Mouse (Mus musculus): ENCODE data around the gene Ticrr.
A peak's percentile ranks its signal among the peaks of the same experiment; 100 is the strongest.

The Ticrr gene

DNA sequence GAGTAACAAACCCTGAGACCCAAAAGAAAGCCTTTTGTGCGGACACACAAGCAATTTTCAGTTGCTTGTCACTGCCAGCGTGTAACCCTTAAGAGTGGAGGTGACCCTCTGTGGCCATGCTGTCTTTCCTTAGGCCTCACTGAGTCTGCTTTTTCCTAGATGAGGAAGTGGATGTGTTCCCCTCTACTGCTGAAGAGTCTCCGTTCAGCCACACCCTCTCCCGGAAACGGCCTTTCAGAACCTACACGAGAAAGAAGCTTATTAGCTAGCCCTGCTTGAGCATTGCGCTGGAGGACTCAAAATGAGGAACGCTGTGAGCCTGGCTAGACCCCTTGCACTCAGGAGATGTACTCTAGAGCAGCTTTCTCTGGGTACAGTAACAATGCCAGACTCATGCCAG, 36.5 kb downstream of the Ticrr start:
- DNase-seq: no peak

DNA sequence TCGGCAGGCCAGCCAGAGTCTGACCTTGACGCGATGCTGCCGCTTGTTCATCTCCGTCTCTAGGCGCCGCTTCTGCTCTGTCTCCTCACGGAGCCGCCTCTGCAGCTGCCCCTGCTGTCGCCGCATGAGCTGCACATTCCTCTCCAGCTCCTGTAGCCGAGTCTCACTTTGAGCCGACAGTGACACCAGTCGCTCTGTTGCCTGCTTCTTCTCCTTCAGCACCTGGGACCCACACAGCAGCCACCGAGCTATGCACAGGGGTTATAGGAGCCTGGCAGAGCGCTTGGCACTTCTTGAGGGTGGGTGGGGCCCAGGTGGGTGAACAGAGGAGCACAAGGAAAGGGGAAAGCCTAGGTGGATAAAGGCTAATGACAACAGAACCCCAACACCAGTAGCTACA, 42.8 kb downstream of the Ticrr start:
- no peak for DNase-seq

DNA sequence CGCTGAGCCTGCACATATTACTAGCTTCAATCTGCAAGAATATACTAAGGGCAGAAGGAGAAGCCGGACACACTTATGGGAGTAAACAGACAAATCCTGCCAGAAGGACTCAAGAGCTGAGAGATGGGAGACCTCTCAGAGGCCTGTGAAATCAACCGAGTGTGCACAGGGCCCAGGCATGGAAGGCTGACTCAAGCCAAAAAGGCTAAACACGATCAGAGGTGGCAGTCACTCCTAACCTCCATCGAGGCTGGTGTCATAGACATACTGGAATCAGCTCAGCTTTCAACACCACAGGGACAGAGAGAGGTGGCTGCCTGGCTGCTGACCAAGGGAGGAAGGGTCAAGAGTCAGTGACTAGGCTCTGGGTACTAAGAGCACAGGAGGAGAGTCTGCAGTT, 45.2 kb downstream of the Ticrr start:
- DNase-seq: no peak

DNA sequence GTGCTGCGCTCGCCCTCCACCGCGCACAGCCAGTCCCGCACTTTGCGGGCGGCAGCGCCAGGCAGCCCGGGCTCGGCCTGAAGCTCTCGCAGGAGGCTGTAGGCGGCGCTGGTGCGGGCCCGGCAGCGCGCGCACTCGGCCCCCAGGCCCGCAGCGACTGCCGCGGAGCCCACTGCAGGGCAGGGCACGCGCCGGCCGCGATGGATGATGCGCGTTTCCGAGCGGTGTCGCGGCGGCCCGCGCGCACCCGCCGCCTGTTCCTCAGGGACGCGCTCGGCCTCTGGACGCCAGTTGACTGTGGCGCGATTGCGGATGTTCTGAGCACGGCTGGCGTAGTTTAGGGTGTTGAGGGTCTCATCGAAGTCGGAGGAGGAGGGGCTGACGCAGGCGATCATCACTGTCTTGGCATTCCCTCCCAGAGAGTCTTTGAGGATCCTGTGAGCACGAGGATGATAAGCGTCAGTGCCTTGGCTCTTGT, 50.2 kb downstream of the Ticrr start:
- peak; percentile 28 for DNase-seq

DNA sequence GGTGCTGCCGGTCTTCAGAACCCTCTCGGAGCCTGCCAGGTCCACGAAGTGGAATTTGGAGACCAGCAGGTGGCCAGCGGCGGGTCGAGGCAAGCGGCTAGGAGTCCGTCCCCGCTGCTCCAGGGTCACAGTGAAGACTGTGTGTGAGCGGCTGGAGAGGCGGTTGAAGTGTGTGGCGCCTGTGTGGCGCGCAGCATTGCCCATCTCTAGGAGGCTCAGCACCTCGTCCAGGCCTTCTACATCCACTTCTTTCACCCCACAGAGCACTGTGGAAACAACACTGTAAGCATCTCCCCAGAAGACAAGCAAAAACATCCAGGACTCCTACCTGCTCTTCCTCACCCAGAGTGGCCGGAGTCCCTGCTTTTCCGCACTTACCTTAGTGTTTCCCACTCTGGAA, 50.8 kb downstream of the Ticrr start:
- no peak for DNase-seq

DNA sequence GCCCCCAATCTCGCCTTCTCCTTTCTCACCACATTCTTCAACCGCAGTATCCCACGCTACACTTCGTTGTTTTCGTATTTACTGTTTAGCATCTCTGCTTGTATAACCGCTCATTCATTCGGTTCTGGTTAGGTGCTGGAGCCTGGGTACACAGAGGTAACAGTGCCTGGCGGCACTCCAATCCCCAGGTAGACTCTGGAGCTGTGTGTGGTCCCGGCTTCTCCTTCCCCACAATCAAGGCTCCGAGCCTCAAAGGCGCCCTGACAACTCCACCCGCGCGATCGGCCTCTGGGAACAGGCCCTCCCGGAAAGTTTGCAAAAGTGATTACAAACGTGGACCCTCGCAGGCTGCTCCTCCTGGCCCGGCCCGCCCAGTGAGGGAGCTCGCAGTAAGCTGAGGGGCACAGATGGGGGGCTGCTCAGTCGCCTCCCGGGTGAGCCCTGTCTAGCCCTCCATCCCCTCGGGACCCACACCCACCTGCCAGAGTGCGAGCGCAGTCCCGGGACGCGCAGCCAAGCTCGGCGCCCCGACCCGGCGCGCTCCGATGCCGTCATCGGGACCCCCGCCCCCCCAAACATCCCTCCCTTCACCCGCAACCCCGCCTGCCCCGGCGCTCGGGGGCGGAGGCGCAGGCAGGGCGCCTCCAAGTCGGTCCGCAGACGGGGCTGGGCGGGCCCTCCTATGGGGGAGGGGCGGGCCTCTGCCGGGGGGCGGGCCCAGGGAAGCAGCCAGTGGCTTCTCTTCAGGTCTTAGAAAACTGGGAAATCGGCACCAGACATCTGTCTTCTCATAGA, 55.4 kb downstream of the Ticrr start, which contains the start of gene Kif7:
TSS of gene Kif7 (minus strand) at position 534 of the 795 bp plus-strand sequence.
- DNase-seq: peak; percentile 93

DNA sequence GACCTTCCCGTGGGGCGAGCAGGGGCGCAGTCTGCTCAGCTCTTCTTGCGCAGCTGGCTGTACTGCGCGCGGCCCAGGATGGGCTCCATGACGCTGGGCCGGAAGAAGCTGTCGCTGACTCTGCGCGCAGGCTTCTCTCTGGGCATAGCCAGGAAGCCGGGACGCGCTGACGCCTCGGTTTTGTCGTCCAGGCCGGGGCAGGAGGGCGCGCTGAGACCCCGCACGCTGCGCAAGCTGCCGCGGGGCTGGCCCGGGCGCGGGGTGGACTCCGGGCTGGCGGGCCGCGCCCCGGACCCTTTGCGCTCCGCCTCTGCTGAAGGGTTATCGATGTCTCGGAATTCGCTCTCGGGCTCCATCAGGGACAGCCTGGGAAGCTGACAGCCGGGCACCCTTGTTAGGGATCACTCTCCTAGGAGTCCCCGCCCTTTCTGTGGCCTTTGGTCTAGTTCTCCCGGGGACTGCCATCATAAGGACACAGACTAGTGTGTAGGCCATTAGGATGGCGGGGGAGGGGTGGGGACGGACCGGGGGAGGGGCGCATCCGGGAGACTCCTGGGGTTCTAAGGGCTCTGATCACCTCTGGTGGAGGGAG, 61.5 kb downstream of the Ticrr start:
- DNase-seq: peak; percentile 77

DNA sequence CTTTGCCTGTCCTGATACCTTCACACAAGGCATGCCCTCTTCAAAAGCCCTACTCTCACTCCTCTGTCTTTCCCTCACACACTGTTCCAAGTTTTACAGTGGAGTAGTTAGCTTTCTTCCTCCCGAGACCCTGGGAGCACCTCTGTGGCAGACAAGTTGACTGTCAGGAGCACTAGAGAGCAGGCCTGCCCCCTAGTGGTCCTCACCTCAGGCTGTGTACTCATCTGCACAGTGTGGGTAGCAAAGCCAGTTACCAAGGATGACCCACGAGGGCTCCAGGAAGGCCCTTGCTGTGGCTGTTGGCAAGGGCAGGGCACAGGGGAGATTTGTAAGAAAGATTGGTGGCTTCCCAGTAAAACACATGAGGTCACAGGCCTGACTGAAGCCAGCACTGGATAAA, 67.1 kb downstream of the Ticrr start:
- DNase-seq: peak; percentile 77

DNA sequence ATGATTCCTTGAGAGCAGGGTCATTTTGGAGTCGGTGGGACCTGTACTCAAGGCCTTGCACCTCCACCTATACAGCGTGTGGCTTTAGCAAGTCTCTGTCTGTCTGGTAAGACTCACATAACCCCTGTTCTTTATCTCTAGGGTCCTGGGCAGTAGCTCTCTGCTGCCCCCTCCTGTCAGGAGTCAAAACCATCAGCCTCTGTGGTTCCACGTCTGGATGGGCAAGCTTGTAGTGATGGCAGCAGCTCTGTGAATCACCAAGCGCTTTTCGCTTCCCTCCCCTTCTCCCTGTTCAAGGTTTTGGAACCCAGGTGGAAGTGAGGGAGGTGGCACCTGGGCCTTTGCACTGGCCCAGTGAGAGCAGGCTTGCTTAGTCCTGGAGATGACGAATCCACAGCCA, 68.2 kb downstream of the Ticrr start:
- DNase-seq: peak; percentile 76

DNA sequence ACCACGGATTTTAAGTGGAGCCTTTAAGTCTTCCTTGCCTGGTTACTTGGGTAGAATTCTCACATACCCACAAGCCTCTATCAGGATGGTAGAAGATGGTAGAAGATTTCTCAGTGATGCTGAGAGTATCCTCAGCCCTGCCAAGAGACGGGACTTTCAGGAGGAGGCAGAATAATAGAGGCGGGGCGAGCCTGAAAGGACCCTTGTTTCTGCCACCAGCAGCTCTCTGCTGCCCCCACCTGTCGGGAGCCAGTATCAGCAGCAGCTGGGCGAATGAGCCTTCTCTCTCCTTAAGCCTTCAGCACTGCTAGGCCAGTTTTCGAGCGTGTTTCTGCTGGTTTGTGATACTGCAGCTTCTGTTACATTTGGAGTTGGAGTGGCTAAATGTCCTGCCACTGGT, 69.2 kb downstream of the Ticrr start:
- peak; percentile 83 for DNase-seq

DNA sequence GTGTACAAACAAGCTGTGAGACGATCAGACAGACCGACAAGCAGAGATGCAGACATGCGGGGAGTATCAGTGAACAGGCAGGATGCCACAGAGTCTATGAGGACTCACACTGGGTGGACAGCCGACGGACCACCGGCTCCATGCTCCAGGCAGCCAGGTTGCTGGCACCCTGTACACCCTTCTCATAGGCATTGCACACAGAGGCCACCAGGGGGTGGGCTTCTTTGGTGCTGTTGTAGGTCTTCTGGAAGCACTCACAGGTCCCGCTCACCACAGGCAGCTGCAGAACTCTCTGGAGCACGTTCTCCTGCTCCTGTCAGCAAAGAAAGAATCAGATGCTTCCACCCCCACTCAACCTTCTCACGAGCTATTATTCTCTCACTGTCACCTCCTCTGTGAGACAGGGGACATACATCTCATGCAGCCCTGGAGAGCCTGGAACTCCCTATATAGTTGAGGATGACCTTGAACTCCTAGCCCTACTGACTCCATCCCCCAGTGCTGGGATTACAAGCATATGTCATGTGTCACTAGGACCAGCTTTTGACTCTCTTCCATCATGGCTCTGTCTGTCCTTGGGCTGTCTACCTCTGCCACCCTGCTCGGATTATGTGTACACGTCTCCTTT, 69.9 kb downstream of the Ticrr start:
- DNase-seq: peak; percentile 29

DNA sequence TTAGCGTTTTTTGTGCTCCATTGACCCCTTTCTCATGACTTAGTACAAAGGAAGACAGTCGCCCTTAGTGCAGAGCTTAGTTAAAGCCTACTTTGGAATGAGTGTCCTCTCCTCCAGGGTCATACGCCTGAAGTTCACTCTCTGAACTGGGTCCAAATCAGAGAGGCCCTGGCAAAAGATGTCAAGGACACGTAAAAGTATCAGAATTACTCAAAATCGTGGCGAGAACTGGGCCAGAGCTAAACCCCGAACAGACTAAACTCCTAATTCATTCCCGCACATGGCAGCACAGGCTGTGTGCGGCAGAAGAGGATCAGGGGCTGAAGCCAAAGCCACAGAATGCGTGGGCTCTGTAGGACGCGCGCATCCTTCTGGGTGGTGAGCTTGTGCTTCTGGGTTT, 71.4 kb downstream of the Ticrr start:
- no peak for DNase-seq

DNA sequence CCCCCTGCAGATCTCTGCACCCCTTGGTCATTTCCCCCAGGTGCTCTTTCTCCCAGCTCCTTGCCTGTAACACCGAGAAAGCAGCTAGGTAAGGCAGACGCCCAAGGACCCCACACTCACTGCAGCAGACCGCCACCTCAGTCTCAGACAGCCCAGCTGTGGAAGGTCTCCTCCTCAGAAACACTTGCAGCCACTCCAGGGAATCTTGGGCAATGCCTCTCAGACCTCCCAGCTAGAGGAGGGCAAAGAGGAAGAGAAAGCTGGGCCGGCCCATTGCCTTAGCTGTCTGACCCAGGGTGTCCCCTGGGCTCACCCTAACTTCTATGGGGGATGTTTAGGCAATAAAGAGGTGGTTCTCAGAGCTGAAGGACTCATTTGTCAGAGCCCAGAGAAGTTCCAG, 72.6 kb downstream of the Ticrr start, which contains the start of gene Plin1:
TSS of gene Plin1 (minus strand) at position 282 of the 400 bp plus-strand sequence.
- peak; percentile 53 for DNase-seq

DNA sequence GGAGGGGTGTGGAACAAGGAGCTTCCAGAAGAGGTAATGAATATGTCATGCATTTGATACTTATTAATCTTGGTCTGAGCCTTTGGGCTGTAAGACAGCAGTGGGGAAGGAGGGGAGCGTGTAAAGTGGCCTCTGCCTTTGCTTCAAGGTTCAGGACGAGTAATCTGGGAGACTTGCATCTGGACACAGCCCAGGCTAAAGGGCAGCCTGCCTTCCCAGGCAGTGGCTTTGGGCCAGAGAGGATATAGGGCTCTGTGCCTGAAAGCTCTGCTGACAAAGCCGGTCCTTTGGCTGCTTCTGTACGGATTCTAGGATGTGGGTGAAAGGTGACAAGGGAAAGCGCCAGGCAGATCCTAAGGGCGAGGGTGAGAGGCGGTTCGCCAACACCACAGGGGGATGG, 74.6 kb downstream of the Ticrr start:
- DNase-seq: peak; percentile 52

DNA sequence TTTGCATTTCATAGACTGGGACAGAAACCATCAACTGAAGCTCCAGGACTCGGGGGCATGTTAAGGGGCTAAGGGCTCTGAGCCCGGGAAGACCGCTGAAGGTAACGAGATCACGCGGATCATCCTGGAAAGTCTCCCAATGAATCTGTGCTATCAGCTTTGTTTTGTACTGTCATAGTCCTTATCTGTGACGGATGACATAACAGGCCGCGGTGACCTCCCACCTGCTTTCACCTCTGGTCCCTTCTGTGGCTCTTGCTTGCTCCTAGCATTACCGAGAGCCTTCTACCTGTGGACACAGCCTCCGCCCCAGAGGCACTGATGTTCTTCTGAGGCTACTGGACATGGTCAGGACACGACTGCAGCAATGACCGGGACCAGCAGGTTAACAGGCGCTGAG, 76.5 kb downstream of the Ticrr start:
- no peak for DNase-seq

DNA sequence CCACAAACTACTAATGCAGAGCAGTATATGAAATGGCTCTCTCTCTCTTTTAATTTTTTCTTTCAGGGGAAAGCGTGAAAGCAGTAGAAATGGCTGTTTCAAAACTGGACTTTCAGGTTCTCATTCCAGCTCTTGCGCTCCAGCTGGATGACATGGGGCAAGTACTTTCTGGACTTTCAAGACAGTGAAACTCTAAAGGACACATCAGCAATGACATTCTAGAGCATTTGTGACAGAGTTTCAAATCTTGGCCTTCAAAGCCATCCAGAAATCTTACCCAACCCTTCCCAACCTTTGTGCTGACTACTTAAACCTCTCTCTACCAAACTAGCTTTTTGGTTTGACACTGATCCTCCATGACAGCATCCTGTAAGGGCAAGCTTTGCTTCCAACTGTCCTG, 78.9 kb downstream of the Ticrr start:
- no peak for DNase-seq

DNA sequence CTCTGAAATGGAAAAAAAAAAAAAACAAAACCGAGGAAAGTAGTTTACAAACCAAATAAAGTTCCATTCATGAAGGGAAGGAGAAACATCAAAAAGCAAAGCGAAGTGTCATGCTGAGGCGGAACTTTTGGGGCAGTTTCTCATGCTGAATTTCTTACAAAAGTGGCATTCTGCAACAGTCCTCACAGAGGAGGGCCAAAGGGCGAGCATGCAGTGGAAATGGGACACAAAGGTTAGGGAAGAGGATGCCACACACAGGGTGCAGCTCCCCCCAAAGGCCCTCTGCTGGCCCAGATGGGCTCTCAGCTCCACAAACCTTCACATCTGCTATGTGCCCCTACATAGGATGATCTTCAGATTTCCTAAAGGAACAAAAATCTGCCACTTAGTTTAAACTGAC, 80.3 kb downstream of the Ticrr start:
- no peak for DNase-seq

DNA sequence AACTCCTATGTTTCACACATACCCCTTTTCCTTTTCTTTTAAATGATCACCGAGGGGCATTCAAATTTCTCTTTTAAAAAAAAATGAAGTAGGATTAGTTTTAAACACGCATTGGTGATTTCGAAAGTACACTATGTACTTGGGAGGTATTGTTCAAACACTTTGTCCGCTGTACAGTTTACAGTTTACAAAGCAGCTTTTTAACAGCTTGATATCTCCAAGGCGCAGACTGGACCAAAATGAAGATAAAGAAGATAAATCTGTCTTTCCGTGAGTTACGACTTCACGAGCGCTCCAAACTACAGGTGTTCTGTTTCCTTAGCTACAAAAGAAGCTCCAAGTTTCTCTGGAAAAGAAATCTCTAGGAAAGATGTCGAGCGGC, 82.3 kb downstream of the Ticrr start:
- no peak for DNase-seq

DNA sequence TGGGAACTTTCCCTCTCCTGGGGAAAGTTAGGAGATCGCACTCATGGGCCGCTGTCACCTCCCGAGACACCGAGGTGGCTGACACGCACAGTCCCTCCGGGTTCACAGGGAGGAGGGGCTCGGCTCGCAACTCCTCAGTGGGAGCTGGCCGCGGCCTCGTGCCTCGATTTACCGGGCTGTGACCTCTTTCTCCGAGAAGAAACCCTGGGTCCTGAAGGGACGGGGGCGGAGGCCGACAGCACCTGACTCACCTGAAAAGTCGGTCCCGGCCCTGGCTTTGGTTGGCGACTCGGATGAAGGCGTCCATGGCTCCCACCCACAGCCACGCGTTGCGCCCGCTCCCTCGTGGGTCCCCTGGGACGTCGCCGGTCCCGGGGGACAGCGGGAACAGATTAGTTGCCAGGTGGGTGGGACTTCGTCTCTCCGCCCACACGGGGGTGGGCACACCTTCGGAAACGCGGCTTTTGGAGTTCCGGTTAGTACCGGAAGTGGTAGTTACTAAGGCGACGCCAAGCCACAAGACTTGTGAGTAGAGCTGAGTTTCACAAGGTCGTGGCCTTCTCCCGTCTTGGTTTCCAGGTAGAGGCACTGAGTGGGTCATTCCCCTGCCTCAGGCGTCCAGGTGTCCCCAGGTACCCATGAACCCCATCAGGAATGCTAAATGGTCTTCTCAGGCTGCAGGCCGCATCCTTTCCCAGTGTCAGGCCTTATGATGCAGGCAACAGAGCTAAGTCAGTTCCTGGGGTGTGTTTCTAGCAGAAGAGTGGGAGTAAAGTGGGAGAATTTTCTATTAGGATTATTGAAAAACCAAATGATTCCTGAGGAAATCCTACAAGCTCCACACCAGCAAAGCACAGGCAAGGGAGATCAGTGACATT, 82.9 kb downstream of the Ticrr start, which contains the start of the genes Pex11a and Wdr93:
TSS of gene Pex11a (minus strand) at position 473 of the 878 bp plus-strand sequence.
TSS of gene Wdr93 (plus strand) at position 505 of the 878 bp plus-strand sequence.
- DNase-seq: peak; percentile 91

DNA sequence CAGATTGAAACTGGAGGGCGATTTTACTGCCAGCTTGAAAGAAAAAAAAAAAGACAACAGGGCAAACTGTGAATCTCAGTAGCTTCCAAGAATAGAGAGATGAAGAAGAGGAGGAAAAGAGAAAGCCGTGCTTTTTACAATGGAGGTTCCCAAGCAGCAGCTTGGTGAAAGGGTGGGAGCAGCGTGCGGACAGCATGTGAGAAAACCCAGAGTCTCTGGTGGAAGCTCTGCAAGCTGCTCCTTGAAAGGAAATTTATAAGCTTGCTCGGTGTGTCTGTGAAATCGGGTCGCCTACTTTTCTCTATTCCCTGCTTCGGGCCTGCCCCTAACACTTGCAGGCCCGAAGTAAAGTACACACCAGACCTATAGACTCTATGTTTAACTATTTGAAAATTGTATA, 84.1 kb downstream of the Ticrr start:
- no peak for DNase-seq

DNA sequence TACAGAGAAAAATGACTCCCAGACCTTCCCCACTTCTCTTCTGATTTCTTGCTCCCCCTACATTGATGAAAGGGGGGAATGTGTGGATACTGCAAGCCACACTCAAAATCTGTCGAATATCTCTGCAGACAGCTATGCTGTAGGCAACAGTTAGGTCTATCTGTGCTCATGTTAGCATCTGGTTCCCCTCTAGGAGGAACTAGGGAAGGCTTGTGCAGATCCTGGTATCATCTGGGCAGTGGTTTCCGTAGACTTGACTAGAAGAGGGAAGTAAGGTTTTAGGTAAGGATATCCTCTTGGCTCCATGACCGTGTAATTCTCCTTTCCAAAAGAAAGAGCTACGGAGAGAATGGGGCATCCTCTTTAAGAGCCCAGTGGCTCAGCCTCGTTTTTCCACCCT, 84.6 kb downstream of the Ticrr start:
- no peak for DNase-seq

DNA sequence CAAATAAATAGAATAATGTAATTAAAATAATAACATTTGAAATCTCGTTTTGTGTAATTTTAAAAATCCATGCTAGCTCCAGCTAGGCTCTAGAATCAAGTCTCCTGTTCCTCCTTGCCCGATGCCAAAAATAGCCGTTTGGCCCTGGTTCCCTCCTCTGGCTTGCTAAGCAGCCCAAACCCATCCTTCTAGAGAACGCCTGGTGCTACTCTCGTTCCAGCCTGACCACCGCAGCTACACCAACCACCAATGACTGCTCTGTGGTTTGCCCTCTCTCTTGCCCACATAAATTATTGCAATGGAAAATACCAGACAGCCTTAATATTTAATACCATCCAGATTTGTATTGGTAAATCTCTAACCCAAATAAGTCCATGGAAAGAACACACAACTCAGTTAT, 87.7 kb downstream of the Ticrr start:
- no peak for DNase-seq
